Mouse (Mus musculus) liver, embryonic 14.5 days (tissue): Measurements from ENCODE around the gene Olfr828. TPM values are rescaled to one million over a fixed set of nuclear protein-coding genes. Genes with fewer than 3 reads are reported as not detected.

ENCODE experiments used
- ATAC-seq: fragments of 200-750 bp; cut with Nextera tagmentation; 2 replicates; pipeline ENCODE4 v1.8.0; 2017; ENCODE audit warnings: moderate number of reproducible peaks, mild to moderate bottlenecking, moderate library complexity; ENCODE audit not compliant: insufficient read depth
- DNase-seq, 3 experiments: peaks; one replicate each; pipeline ENCODE4 v3.0.0-alpha.2; 2012 to 2013; ENCODE audit warnings: low read depth in 3 of 3, low spot score in 3 of 3
- H3K27ac ChIP-seq: fragments of 300-500 bp; sonication (generic); 2 replicates; pipeline ENCODE4 v1.5.1; 2014; ENCODE audit warnings: moderate library complexity, mild to moderate bottlenecking, control low read depth, inconsistent platforms
- H3K27me3 ChIP-seq: fragments of 300-500 bp; sonication (generic); 2 replicates; pipeline ENCODE4 v1.6.1; 2014; ENCODE audit warnings: mild to moderate bottlenecking, low read length, moderate library complexity; ENCODE audit not compliant: control insufficient read depth, insufficient read depth
- H3K36me3 ChIP-seq: fragments of 300-500 bp; sonication (generic); replicated peaks from 2 replicates; pipeline ENCODE4 v1.6.1; 2014; ENCODE audit warnings: low read depth; ENCODE audit not compliant: control insufficient read depth, insufficient read depth
- H3K4me1 ChIP-seq, 2 experiments: fragments of 200-500 bp in 1 of 2; fragments of 300-500 bp in 1 of 2; sonication (generic) in 1 of 2; replicated peaks; 2 replicates each; pipeline ENCODE4 v1.6.1; 2012 to 2014; ENCODE audit warnings: antibody characterized with exemption in 1 of 2, inconsistent platforms in 1 of 2, low read length in 1 of 2; ENCODE audit not compliant: control insufficient read depth in 2 of 2, insufficient read depth in 2 of 2
- H3K4me2 ChIP-seq: fragments of 300-500 bp; sonication (generic); 2 replicates; pipeline ENCODE4 v1.6.1; 2014; ENCODE audit warnings: low read depth, mild to moderate bottlenecking, control low read depth, moderate library complexity
- H3K4me3 ChIP-seq, 2 experiments: fragments of 200-500 bp in 1 of 2; fragments of 300-500 bp in 1 of 2; sonication (generic) in 1 of 2; 2 replicates each; pipeline ENCODE4 v1.5.1; 2012 to 2014; ENCODE audit warnings: low read depth in 2 of 2, low read length in 2 of 2, mild to moderate bottlenecking in 2 of 2, control low read depth in 1 of 2, inconsistent platforms in 1 of 2, moderate library complexity in 1 of 2; ENCODE audit not compliant: insufficient read depth in 1 of 2
- H3K9ac ChIP-seq: fragments of 300-500 bp; sonication (generic); replicated peaks from 2 replicates; pipeline ENCODE4 v1.6.1; 2014; ENCODE audit warnings: mild to moderate bottlenecking, control low read depth, moderate library complexity
- H3K9me3 ChIP-seq: fragments of 300-500 bp; sonication (generic); 2 replicates; pipeline ENCODE4 v1.6.1; 2016; ENCODE audit warnings: low read length, mixed read lengths; ENCODE audit not compliant: control insufficient read depth
- CTCF ChIP-seq: IDR thresholded peaks from 2 replicates; pipeline ENCODE4 v1.5.1; 2016; ENCODE audit warnings: antibody characterized with exemption, low read depth, control low read depth
- EP300 ChIP-seq: IDR thresholded peaks from 2 replicates; pipeline ENCODE4 v1.6.1; 2016; ENCODE audit warnings: antibody characterized with exemption, low read depth
- WGBS: fragments of 180-500 bp; shearing (Covaris S2); extraction: QIAGEN DNeasy Blood & Tissue Kit; methylation state at CpG from one replicate; pipeline ENCODE4 v1.1.7; 2014; ENCODE audit not compliant: insufficient replicate concordance; 5-methylcytosine and 5-hydroxymethylcytosine counted together
- polyA plus RNA-seq, 2 experiments: library from polyadenylated mRNA; depleted of rRNA in 1 of 2; stranded (reverse) in 1 of 2; unstranded in 1 of 2; fragments of >200 nt; fragmentation: Nextera tagmentation in 1 of 2; extraction: Ambion mirVana in 1 of 2; gene quantifications; 2 replicates each; pipeline versions ENCODE4 v1.2.1 to v1.2.3; 2012 to 2014

The Olfr828 gene
- polyA plus RNA-seq (2012; rRNA removed): not detected in 2 replicates
- not detected in 2 replicates for polyA plus RNA-seq (2014; fragmentation: Nextera tagmentation; extraction: Ambion mirVana)

GRCm38 (mm10) chr9:18819426-18819825 lies at the start of gene Olfr828:
Gene Olfr828 (minus strand): TSS chr9:18819526.
- no peak for TF ChIP-seq EP300
- no peak for TF ChIP-seq CTCF
- H3K4me1 ChIP-seq: no peaks in the 10 kb centered on the region

GRCm38 (mm10) chr9:18854633-18855032 lies 35.3 kb upstream of the Olfr828 start, which contains the start of gene Olfr829:
Gene Olfr829 (plus strand): TSS chr9:18854933.
- no peak for ATAC-seq
- 31% methylated on average over 1 of the region's 1 CpGs for WGBS

More at GRCm38 (mm10) chr9:18819426-18819825, at the start of gene Olfr828:
- no peak for ATAC-seq
- H3K9ac ChIP-seq: no peak within 1 kb of the TSS
- H3K9me3 ChIP-seq: no peaks in the 10 kb centered on the region
- H3K27me3 ChIP-seq: no peaks in the 10 kb centered on the region
- no peak within 1 kb of the TSS for H3K27ac ChIP-seq
- no peaks in the 10 kb centered on the region for H3K36me3 ChIP-seq
- H3K4me3 ChIP-seq: no peak within 1 kb of the TSS
- no peak for DNase-seq
- H3K4me2 ChIP-seq: no peak within 1 kb of the TSS

DNA sequence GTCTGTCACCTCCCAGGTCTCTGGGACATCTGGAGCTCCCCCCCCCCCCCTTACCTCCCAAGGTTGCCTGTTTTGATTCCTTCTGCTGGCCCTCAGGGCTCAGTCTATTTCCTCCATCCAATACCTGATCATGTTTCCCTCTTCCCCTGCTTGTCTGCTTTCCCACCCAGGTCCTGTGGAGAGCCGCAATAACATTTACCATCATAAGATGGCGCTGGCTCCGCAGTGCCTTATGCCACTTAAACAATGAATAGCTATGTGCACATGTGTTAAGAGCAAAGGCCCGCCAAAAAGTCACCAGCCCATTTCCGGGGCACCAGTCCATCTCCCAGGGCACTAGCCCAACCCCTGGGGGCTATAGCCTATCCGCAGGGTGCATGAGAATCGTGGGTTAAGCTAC lies 34.0 kb downstream of the Olfr828 start:
- 35% methylated on average over 7 of the region's 7 CpGs for WGBS
- Histone ChIP-seq H3K27ac (no peak overlapping the region), H3K4me1 (no peaks in the 10 kb centered on the region), H3K9me3 (no peaks in the 10 kb centered on the region), H3K4me2 (no peak overlapping the region), H3K27me3 (no peaks in the 10 kb centered on the region), H3K36me3 (no peaks in the 10 kb centered on the region), H3K9ac (no peak overlapping the region), H3K4me3 (no peak overlapping the region)
- no peak for ATAC-seq
- DNase-seq: no peak
- no peak for TF ChIP-seq EP300
- TF ChIP-seq CTCF: no peak

More at GRCm38 (mm10) chr9:18854633-18855032, 35.3 kb upstream of the Olfr828 start, which contains the start of gene Olfr829:
- H3K36me3 ChIP-seq: no peaks in the 10 kb centered on the region
- no peaks in the 10 kb centered on the region for H3K27me3 ChIP-seq
- H3K9ac ChIP-seq: no peak within 1 kb of the TSS
- no peak for TF ChIP-seq EP300
- TF ChIP-seq CTCF: no peak
- no peak within 1 kb of the TSS for H3K4me3 ChIP-seq
- no peak within 1 kb of the TSS for H3K4me2 ChIP-seq
- H3K9me3 ChIP-seq: no peaks in the 10 kb centered on the region
- H3K4me1 ChIP-seq: no peaks in the 10 kb centered on the region
- DNase-seq: no peak
- no peak within 1 kb of the TSS for H3K27ac ChIP-seq

GRCm38 (mm10) chr9:18779476-18779875 lies 39.9 kb downstream of the Olfr828 start:
- Histone ChIP-seq H3K36me3 (no peaks in the 10 kb centered on the region), H3K4me2 (no peak overlapping the region), H3K9ac (no peak overlapping the region), H3K4me1 (no peaks in the 10 kb centered on the region), H3K27ac (no peak overlapping the region), H3K27me3 (no peaks in the 10 kb centered on the region), H3K9me3 (no peaks in the 10 kb centered on the region), H3K4me3 (no peak overlapping the region)
- 65% methylated on average over 24 of the region's 24 CpGs for WGBS
- TF ChIP-seq CTCF: no peak
- no peak for TF ChIP-seq EP300
- no peak for ATAC-seq
- DNase-seq: no peak

GRCm38 (mm10) chr9:18778981-18779380 lies 40.3 kb downstream of the Olfr828 start:
- ATAC-seq (no peak), DNase-seq (no peak)
- no peaks in the 10 kb centered on the region for H3K36me3 ChIP-seq
- no peak overlapping the region for H3K4me2 ChIP-seq
- no peak overlapping the region for H3K4me3 ChIP-seq
- WGBS: 50% methylated on average over 1 of the region's 1 CpGs
- H3K4me1 ChIP-seq: no peaks in the 10 kb centered on the region
- H3K27ac ChIP-seq: no peak overlapping the region
- TF ChIP-seq CTCF (no peak), EP300 (no peak)
- no peaks in the 10 kb centered on the region for H3K27me3 ChIP-seq
- H3K9ac ChIP-seq: no peak overlapping the region
- no peaks in the 10 kb centered on the region for H3K9me3 ChIP-seq

Other genes starting within 250 kb of the Olfr828 start
- 0.36 and 0.39 TPM in 2 replicates for gene Muc16, start 145.0 kb downstream of the Olfr828 start, polyA plus RNA-seq (2012; rRNA removed)
- 0.30 and 0.33 TPM in 2 replicates for gene Muc16, start 145.0 kb downstream of the Olfr828 start, polyA plus RNA-seq (2014; fragmentation: Nextera tagmentation; extraction: Ambion mirVana)
- not detected in 2 replicates for gene Olfr24, start 55.5 kb downstream of the Olfr828 start, polyA plus RNA-seq (2012; rRNA removed)
- not detected in 2 replicates for gene Olfr24, start 55.5 kb downstream of the Olfr828 start, polyA plus RNA-seq (2014; fragmentation: Nextera tagmentation; extraction: Ambion mirVana)
- gene Olfr829, start 35.4 kb upstream of the Olfr828 start, polyA plus RNA-seq (2012; rRNA removed): not detected in 2 replicates
- gene Olfr829, start 35.4 kb upstream of the Olfr828 start, polyA plus RNA-seq (2014; fragmentation: Nextera tagmentation; extraction: Ambion mirVana): not detected in 2 replicates
- not detected in 2 replicates for gene Olfr830, start 55.2 kb upstream of the Olfr828 start, polyA plus RNA-seq (2012; rRNA removed)
- not detected in 2 replicates for gene Olfr830, start 55.2 kb upstream of the Olfr828 start, polyA plus RNA-seq (2014; fragmentation: Nextera tagmentation; extraction: Ambion mirVana)
- not detected in 2 replicates for gene Olfr832, start 117.6 kb upstream of the Olfr828 start, polyA plus RNA-seq (2012; rRNA removed)
- not detected in 2 replicates for gene Olfr832, start 117.6 kb upstream of the Olfr828 start, polyA plus RNA-seq (2014; fragmentation: Nextera tagmentation; extraction: Ambion mirVana)
- not detected in 2 replicates for gene Olfr834, start 168.5 kb upstream of the Olfr828 start, polyA plus RNA-seq (2012; rRNA removed)
- not detected in 2 replicates for gene Olfr834, start 168.5 kb upstream of the Olfr828 start, polyA plus RNA-seq (2014; fragmentation: Nextera tagmentation; extraction: Ambion mirVana)
- not detected in 2 replicates for gene Olfr835, start 213.2 kb upstream of the Olfr828 start, polyA plus RNA-seq (2012; rRNA removed)
- gene Olfr835, start 213.2 kb upstream of the Olfr828 start, polyA plus RNA-seq (2014; fragmentation: Nextera tagmentation; extraction: Ambion mirVana): not detected in 2 replicates